Mouse (Mus musculus) heart, embryonic 12.5 days (tissue): Measurements from ENCODE around the gene Ubqln5. TPM values are rescaled to one million over a fixed set of nuclear protein-coding genes. Genes with fewer than 3 reads are reported as not detected.

Source experiments
- ATAC-seq: fragments of 200-750 bp; cut with Nextera tagmentation; 2 replicates; pipeline ENCODE4 v1.8.0; 2017; ENCODE audit warnings: moderate TSS enrichment, moderate library complexity; ENCODE audit not compliant: insufficient number of reproducible peaks, low FRiP score
- H3K27ac ChIP-seq: fragments of 300-500 bp; sonication (generic); 2 replicates; pipeline ENCODE4 v1.5.1; 2016; ENCODE audit warnings: mild to moderate bottlenecking, moderate library complexity; ENCODE audit not compliant: poor library complexity, severe bottlenecking
- H3K27me3 ChIP-seq: fragments of 300-500 bp; sonication (generic); replicated peaks from 2 replicates; pipeline ENCODE4 v1.6.1; 2016; ENCODE audit warnings: mild to moderate bottlenecking, moderate library complexity
- H3K36me3 ChIP-seq: fragments of 300-500 bp; sonication (generic); 2 replicates; pipeline ENCODE4 v1.6.1; 2016; ENCODE audit warnings: mild to moderate bottlenecking, moderate library complexity
- H3K4me1 ChIP-seq: fragments of 300-500 bp; sonication (generic); replicated peaks from 2 replicates; pipeline ENCODE4 v1.6.1; 2016; ENCODE audit warnings: mild to moderate bottlenecking
- H3K4me2 ChIP-seq: fragments of 300-500 bp; sonication (generic); 2 replicates; pipeline ENCODE4 v1.6.1; 2016; ENCODE audit warnings: mild to moderate bottlenecking, moderate library complexity
- H3K4me3 ChIP-seq: fragments of 300-500 bp; sonication (generic); 2 replicates; pipeline ENCODE4 v1.5.1; 2016; ENCODE audit warnings: mild to moderate bottlenecking
- H3K9ac ChIP-seq: fragments of 300-500 bp; sonication (generic); 2 replicates; pipeline ENCODE4 v1.6.1; 2016; ENCODE audit warnings: mild to moderate bottlenecking, moderate library complexity
- H3K9me3 ChIP-seq: fragments of 300-500 bp; sonication (generic); replicated peaks from 2 replicates; pipeline ENCODE4 v1.6.1; 2016; ENCODE audit warnings: mild to moderate bottlenecking, moderate library complexity
- WGBS: fragments of 180-500 bp; shearing (Covaris S2); methylation state at CpG from one replicate; pipeline ENCODE4 v1.1.7; 2016; 5-methylcytosine and 5-hydroxymethylcytosine counted together
- polyA plus RNA-seq: library from polyadenylated mRNA; unstranded; fragments of >200 nt; fragmentation: Nextera tagmentation; extraction: Ambion mirVana; gene quantifications from 2 replicates; pipeline ENCODE4 v1.2.1, GENCODE M21; 2016

Gene Ubqln5
- not detected in 2 replicates for polyA plus RNA-seq

DNA sequence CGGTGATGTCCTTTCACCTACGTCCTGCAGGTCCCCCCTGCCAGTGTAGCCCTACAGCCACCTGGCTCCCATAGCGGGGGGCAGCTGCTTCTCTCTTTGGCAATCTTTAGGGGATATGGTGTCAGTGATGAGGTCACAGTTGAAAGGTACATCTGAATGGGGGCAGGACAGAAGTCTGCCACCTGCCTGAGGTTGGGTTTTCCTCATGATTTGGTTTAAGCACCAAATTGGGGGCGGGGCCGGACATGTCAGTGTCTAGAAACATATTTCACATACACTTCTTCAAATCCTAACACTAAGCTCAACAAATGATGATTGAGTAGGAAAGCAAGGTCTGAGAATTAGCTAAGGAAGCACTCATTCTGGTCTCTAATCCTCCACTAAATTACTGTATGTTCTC lies at the start of gene Ubqln5:
Gene Ubqln5 (minus strand): TSS at position 101 of the 400 bp plus-strand sequence.
- H3K36me3 ChIP-seq = no peaks in the 10 kb centered on the region
- WGBS = 90% methylated on average over 5 of the region's 5 CpGs
- no peak within 1 kb of the TSS for H3K9ac ChIP-seq
- no peaks in the 10 kb centered on the region for H3K27me3 ChIP-seq
- H3K4me1 ChIP-seq = no peaks in the 10 kb centered on the region
- no peak for ATAC-seq
- no peak within 1 kb of the TSS for H3K27ac ChIP-seq
- no peak within 1 kb of the TSS for H3K4me3 ChIP-seq
- peaks cover 8% of the 10 kb centered on the region; the same call in 1 of the 2 replicates for H3K9me3 ChIP-seq
- no peak within 1 kb of the TSS for H3K4me2 ChIP-seq

DNA sequence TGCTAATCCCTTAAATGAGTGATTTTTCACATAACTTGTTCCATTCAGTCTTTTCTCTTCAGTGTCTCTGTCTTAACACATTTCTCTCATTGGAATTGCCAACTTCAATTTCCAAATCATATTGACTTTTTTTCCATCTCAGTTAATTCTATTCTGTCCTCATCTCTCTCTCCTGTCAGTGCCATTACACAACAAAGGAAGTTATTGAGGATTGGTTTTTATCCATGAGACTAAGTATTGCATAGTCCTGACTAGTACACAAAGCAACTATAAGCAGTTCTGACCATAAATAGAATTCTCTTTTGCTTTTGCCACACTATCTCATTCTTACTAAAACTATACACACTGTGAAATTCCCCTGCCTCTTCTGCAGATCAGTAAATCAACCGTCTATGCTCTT lies 49.4 kb upstream of the Ubqln5 start:
- Histone ChIP-seq H3K9me3 (0 out of 2 replicates have a peak, but pooled peaks cover 2% of the 10 kb centered on the region), H3K9ac (no peak overlapping the region), H3K4me2 (no peak overlapping the region), H3K36me3 (no peaks in the 10 kb centered on the region), H3K27ac (no peak overlapping the region), H3K4me3 (no peak overlapping the region), H3K4me1 (no peaks in the 10 kb centered on the region), H3K27me3 (no peaks in the 10 kb centered on the region)
- WGBS = 81% methylated on average over 1 of the region's 1 CpGs
- ATAC-seq = no peak

DNA sequence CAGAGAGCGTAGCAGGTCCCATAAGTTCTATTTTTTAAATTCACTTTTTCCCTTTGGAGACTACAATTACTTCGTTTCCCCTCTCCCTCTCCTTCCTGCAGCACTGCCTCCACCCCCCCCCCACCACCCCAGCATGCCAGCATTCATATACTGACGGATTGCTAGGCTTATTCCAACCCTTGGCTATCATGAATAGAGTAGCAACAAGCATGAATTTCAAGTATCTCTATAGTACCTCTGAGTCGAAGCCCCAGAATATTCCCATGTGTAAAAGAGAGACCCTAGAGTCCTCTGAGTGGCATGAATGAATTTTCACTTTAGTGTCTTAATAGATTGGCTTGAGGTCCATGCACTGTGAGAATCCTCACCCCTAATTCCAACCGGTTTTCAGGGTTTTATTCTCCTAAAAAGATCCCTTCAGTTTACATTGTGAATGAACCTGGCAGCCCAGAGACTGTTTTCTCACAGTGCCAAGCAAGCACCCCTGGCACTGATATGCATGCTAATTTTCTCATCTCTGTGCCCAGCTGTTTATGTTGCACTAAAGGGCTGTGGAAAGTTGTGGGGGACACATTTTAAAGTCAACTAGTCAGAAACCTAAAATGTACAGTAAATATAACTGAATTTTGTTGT lies 48.9 kb upstream of the Ubqln5 start:
- no peaks in the 10 kb centered on the region for H3K36me3 ChIP-seq
- no peaks in the 10 kb centered on the region for H3K27me3 ChIP-seq
- no peak overlapping the region for H3K4me2 ChIP-seq
- H3K9ac ChIP-seq = no peak overlapping the region
- H3K4me3 ChIP-seq = no peak overlapping the region
- 69% methylated on average over 5 of the region's 5 CpGs for WGBS
- no peaks in the 10 kb centered on the region for H3K4me1 ChIP-seq
- no peak for ATAC-seq
- 0 out of 2 replicates have a peak, but pooled peaks cover 2% of the 10 kb centered on the region for H3K9me3 ChIP-seq
- H3K27ac ChIP-seq = no peak overlapping the region

DNA sequence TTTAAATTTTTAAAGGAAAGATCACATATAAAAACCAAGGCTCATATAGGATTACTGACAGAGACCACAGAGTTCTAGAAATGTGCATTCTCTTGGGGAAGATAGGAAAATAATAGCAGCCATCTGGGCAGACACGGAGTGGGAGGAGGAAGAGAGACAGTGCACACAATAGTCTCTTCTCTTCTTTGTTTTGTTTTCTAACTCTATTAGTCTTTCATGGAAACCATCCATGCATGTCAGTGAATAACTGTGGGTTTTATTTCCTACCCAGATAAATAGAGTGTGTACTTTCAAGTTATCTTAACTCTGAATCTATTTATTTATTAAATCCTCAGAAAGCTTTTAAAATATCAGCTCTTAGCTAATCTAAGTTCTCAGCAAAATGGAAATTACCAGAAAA lies 45.5 kb upstream of the Ubqln5 start:
- no peak for ATAC-seq
- H3K4me1 ChIP-seq = no peaks in the 10 kb centered on the region
- no peak overlapping the region for H3K9ac ChIP-seq
- no peaks in the 10 kb centered on the region for H3K36me3 ChIP-seq
- no peaks in the 10 kb centered on the region for H3K27me3 ChIP-seq
- 81% methylated on average over 1 of the region's 1 CpGs for WGBS
- no peak overlapping the region for H3K27ac ChIP-seq
- 0 out of 2 replicates have a peak, but pooled peaks cover 2% of the 10 kb centered on the region for H3K9me3 ChIP-seq
- no peak overlapping the region for H3K4me3 ChIP-seq
- H3K4me2 ChIP-seq = no peak overlapping the region

DNA sequence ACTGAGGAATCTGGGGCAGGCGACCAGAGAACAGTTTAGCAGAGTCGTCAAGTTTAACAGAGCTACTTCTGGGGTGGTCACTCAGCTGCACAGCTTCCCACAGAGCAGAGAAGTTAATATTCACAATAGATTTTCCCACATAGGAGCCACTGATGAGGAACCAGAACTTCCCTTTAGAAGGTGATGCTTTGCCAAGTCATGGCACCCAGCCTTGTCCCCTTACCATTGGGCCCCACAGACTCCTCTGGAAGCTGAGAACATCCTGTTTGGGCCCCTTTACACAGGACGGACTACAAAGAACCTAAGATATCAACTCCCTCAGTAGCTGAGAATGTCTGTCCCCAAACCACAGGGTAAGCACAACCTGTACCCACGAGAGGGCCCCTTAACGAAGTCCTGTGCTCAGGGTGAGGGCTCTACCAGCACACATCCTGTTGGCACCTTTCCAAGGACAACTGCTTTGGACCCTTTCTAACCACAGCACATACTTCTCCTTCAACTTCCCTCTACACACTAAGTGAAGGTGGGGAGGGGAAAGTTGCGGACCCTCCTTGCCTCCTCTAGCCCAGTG lies 40.1 kb upstream of the Ubqln5 start:
- Histone ChIP-seq H3K4me2 (no peak overlapping the region), H3K4me3 (no peak overlapping the region), H3K9ac (no peak overlapping the region), H3K27ac (no peak overlapping the region), H3K4me1 (no peaks in the 10 kb centered on the region), H3K27me3 (no peaks in the 10 kb centered on the region), H3K36me3 (no peaks in the 10 kb centered on the region), H3K9me3 (no peaks in the 10 kb centered on the region)
- ATAC-seq = no peak
- WGBS = 63% methylated on average over 6 of the region's 6 CpGs

DNA sequence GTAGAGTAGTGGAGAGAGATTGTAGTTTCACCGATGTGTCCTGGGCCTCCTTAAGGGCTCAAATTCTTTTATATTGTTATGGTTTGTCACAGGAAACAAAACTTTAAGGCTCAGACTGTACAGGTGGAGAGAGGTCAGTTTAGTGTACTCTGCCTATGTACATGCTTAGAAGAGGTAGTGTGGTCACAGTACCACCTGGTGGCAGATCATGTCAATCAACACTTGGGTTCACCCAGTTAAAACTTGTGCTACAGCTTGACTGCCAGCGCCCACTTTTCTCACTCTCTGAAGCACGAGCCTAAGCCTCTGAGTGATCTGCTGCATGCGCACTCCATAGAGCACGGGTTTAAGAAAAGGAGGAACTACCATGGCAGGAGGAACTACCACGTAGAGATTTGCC lies 37.5 kb upstream of the Ubqln5 start:
- Histone ChIP-seq H3K36me3 (no peaks in the 10 kb centered on the region), H3K4me2 (no peak overlapping the region), H3K9me3 (no peaks in the 10 kb centered on the region), H3K27ac (no peak overlapping the region), H3K4me1 (no peaks in the 10 kb centered on the region), H3K27me3 (no peaks in the 10 kb centered on the region), H3K9ac (no peak overlapping the region), H3K4me3 (no peak overlapping the region)
- WGBS = 82% methylated on average over 6 of the region's 6 CpGs
- ATAC-seq = no peak

DNA sequence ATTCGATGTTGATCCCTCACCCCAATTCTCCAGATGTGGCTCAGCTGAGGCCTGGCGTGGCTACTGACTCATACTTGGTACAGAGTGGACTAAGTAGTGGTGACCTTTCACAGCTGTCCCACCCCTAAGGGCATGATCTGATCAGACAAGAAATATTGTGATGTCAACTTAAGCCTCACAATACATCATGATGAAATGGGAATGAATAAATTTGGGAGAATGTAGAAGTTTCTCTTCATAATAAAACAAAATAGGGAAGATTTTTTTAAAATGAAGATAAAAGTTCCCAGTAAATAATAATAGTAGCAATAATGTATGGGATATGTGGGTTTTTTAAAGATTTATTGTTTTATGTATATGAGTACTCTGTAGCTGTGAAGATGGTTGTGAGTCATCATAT lies 20.8 kb upstream of the Ubqln5 start, which contains the start of gene Ubqlnl:
Gene Ubqlnl (minus strand): TSS at position 101 of the 400 bp plus-strand sequence.
- WGBS = 84% methylated on average over 2 of the region's 2 CpGs
- H3K27ac ChIP-seq = no peak within 1 kb of the TSS
- no peaks in the 10 kb centered on the region for H3K27me3 ChIP-seq
- H3K4me2 ChIP-seq = no peak within 1 kb of the TSS
- H3K9ac ChIP-seq = no peak within 1 kb of the TSS
- no peak for ATAC-seq
- no peaks in the 10 kb centered on the region for H3K9me3 ChIP-seq
- no peaks in the 10 kb centered on the region for H3K4me1 ChIP-seq
- no peak within 1 kb of the TSS for H3K4me3 ChIP-seq
- H3K36me3 ChIP-seq = no peaks in the 10 kb centered on the region

DNA sequence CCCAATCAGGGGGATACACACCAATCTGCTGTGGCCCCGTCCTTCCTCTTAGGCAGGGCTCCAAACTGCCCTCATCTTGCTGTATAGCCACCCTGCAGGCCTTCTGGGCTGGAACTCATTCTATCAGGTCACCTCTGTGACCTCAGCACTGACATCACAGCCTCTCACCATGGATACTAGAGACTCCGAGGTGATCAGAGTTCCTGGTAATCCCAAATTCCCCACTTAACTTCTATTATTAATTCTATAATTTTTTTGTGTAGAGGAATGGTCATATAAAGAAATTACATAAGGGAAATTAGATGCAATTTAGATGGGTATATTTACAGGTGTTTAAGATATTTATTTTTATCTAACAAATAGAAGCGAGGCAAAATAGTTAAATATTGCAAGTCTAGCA lies 13.6 kb upstream of the Ubqln5 start, which contains the start of gene Ubqln3:
Gene Ubqln3 (minus strand): TSS at position 101 of the 400 bp plus-strand sequence.
- no peak within 1 kb of the TSS for H3K4me3 ChIP-seq
- no peaks in the 10 kb centered on the region for H3K4me1 ChIP-seq
- no peak within 1 kb of the TSS for H3K9ac ChIP-seq
- WGBS = 74% methylated on average over 3 of the region's 3 CpGs
- no peaks in the 10 kb centered on the region for H3K27me3 ChIP-seq
- H3K27ac ChIP-seq = no peak within 1 kb of the TSS
- no peak for ATAC-seq
- H3K36me3 ChIP-seq = no peaks in the 10 kb centered on the region
- no peaks in the 10 kb centered on the region for H3K9me3 ChIP-seq
- H3K4me2 ChIP-seq = no peak within 1 kb of the TSS

DNA sequence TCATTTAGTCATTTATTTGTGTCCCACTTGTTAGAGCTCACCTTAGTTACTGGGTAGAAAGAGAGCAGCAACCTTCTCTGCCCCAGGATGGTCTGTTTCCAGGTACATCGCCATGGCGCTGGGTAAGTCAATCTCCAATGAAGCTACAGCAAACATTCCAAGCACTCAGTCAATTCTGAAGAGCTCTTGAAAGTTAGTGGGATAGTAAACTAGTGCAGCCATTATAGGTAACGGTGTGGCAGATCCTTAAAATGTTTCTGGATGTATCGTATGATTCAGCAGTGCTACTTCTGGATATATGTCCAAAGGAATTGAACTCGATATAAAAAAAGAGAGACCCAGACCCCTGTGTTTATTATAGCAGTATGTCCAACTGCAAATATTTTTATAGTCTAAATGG lies 7.7 kb upstream of the Ubqln5 start, which contains the start of gene Olfr643:
Gene Olfr643 (minus strand): TSS at position 101 of the 400 bp plus-strand sequence.
- WGBS = 81% methylated on average over 5 of the region's 5 CpGs
- Histone ChIP-seq H3K36me3 (no peaks in the 10 kb centered on the region), H3K4me1 (no peaks in the 10 kb centered on the region), H3K4me2 (no peak within 1 kb of the TSS), H3K27ac (no peak within 1 kb of the TSS), H3K9ac (no peak within 1 kb of the TSS), H3K4me3 (no peak within 1 kb of the TSS), H3K9me3 (no peaks in the 10 kb centered on the region), H3K27me3 (no peaks in the 10 kb centered on the region)
- ATAC-seq = no peak

DNA sequence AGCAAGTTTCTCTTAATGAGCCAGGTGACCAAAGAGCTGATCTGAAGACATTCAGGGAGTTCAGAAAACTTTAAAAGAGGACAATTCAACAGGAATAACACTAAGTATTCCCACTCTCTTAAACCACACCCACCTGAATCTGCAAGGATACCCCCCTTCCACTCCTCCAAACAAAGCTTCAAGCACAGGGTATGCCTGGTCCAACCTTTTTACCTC lies 25.0 kb downstream of the Ubqln5 start, which contains the start of gene Olfr646:
Gene Olfr646 (plus strand): TSS at position 117 of the 216 bp plus-strand sequence.
- no peak within 1 kb of the TSS for H3K4me3 ChIP-seq
- no peak within 1 kb of the TSS for H3K9ac ChIP-seq
- no peak within 1 kb of the TSS for H3K27ac ChIP-seq
- no peaks in the 10 kb centered on the region for H3K4me1 ChIP-seq
- no peak for ATAC-seq
- no peaks in the 10 kb centered on the region for H3K27me3 ChIP-seq
- H3K36me3 ChIP-seq = no peaks in the 10 kb centered on the region
- H3K9me3 ChIP-seq = no peaks in the 10 kb centered on the region
- H3K4me2 ChIP-seq = no peak within 1 kb of the TSS

DNA sequence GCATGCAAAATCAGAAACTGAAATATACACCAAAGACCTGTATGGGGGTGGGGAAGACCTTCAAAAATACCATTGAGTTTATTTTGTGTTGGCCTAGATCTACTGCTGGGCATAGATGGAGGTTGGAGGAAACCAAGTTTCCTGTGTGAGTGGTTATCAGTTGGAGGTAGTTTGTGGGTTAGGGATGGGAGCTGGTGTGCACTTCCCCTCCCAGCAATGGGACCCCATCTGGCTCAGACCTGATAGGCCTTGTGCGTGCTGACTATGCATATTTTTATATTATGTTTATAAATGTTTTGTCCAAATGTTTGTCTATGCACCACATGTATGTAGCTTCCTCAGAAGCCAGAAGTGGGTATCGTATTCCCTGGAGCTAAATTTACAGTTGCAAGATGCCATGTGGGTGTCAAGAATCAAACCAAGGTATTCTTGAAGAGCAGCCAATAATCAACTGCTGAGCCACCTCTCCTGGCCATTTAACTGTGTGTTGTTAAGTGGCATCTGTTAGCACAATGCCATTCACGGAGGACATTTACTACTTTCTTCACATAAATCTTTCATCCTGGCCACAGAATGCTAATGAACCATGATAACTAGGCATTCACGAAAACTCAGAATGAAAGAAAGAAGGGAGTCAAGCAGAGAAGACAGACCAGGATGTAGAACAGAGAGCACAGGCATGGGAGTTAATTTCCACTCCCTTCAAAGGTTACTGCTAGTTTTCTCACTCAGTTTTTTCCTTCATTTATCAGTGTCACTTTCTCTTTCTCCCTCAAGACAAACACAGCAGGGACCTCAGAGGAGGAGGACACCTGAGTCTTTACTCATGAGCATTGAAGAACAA lies 25.5 kb downstream of the Ubqln5 start:
- Histone ChIP-seq H3K4me1 (no peaks in the 10 kb centered on the region), H3K9ac (no peak overlapping the region), H3K9me3 (no peaks in the 10 kb centered on the region), H3K27me3 (no peaks in the 10 kb centered on the region), H3K36me3 (no peaks in the 10 kb centered on the region), H3K4me2 (no peak overlapping the region), H3K27ac (no peak overlapping the region), H3K4me3 (no peak overlapping the region)
- no peak for ATAC-seq
- 56% methylated on average over 4 of the region's 4 CpGs for WGBS
